Mouse (Mus musculus): Measurements from ENCODE around the gene Spsb2. TPM values are rescaled to one million over a fixed set of nuclear protein-coding genes. Genes with fewer than 3 reads are reported as not detected.

The Spsb2 gene
- polyA plus RNA-seq, 1 experiment from 2014 or later: 6.6 TPM

DNA sequence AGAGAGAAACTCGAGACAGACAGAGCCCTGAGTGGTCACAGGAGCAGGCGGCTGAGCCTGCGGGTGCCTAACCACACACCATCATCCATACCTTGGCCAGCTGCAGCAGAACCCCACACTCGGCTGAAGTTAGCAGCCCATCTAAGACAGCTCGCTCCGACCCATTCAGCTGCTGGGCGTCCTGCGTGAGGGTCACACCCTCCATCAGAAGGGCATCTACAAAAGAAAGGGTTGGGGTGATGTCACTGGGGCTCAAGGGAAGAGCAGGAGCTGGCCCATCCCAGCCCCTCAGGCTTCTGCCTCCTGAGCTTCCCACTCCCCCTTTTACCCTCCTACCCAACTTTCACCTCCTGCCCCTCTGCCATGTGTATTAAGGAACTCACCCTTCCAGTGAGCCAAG, 42.1 kb downstream of the Spsb2 start:
- H3K27me3 ChIP-seq (ENCODE audit: control insufficient read depth, insufficient read depth, low read length): no peaks in the 10 kb centered on the region
- H3K4me3 ChIP-seq (ENCODE audit: low read depth, low read length): no peak overlapping the region
- no peak for ATAC-seq (replicated peaks; ENCODE audit: insufficient number of reproducible peaks, low FRiP score, low TSS enrichment)
- H3K27ac ChIP-seq (ENCODE audit: low read depth, low read length): no peak overlapping the region
- no peaks in the 10 kb centered on the region for H3K4me1 ChIP-seq (ENCODE audit: control insufficient read depth, insufficient read depth, low read length)
- no peaks in the 10 kb centered on the region for H3K9me3 ChIP-seq (replicated peaks; ENCODE audit: control insufficient read depth, low read length)
- H3K36me3 ChIP-seq (ENCODE audit: control insufficient read depth, insufficient read depth, low read length): no peaks in the 10 kb centered on the region
- no peak overlapping the region for H3K4me2 ChIP-seq
- no peak overlapping the region for H3K9ac ChIP-seq (ENCODE audit: low read depth, low read length)
- WGBS (ENCODE audit: insufficient replicate concordance): 39% methylated on average over 8 of the region's 8 CpGs

DNA sequence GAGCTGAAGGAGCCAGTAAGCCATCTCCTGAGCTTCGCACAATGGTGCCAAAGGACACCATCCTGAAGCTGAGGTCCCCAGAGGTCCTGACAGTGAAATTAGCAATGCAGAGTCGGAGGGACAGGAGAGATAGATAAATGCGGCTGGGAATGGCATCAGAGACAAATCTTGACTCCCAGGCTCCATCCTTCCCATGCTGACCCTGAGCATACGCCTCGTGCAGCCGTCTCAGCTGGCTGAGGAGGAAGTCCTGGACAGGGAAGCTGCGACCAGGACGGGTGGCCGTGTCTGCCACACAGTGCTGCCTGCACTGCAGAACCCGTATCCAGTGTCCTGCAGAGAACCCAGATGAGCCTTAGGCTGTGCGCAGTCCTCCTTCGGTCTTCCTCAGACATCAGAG, 46.2 kb downstream of the Spsb2 start:
- no peaks in the 10 kb centered on the region for H3K36me3 ChIP-seq (ENCODE audit: control insufficient read depth, insufficient read depth, low read length)
- no peak overlapping the region for H3K27ac ChIP-seq (ENCODE audit: low read depth, low read length)
- H3K4me1 ChIP-seq (ENCODE audit: control insufficient read depth, insufficient read depth, low read length): peaks cover 10% of the 10 kb centered on the region
- no peaks in the 10 kb centered on the region for H3K9me3 ChIP-seq (replicated peaks; ENCODE audit: control insufficient read depth, low read length)
- H3K4me2 ChIP-seq: no peak overlapping the region
- H3K9ac ChIP-seq (ENCODE audit: low read depth, low read length): no peak overlapping the region
- WGBS (ENCODE audit: insufficient replicate concordance): 53% methylated on average over 12 of the region's 12 CpGs
- H3K4me3 ChIP-seq (ENCODE audit: low read depth, low read length): no peak overlapping the region
- H3K27me3 ChIP-seq (ENCODE audit: control insufficient read depth, insufficient read depth, low read length): peaks cover 19% of the 10 kb centered on the region
- ATAC-seq (replicated peaks; ENCODE audit: insufficient number of reproducible peaks, low FRiP score, low TSS enrichment): no peak

DNA sequence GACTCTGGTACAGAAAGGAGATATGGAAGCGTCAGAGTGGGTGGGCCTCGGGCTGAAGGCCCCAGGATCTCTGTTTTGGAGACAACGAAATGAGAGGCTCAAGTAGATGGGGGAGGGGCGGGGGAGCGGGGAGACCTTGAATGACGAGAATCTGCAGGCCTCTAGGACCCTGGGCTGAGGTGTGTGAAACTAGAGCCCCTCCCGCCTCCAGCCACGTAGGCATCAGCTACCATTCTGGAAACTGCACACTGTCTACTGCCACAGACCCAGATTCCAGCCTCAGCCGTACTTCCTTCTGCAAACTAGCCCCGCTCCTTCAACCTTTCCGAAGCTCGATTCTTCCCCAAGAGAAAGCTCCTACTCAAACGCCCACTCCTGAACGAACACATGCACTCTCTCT, 47.9 kb downstream of the Spsb2 start:
- ATAC-seq (replicated peaks; ENCODE audit: insufficient number of reproducible peaks, low FRiP score, low TSS enrichment): no peak; the same call in 1 of the 2 replicates
- Histone ChIP-seq H3K27me3 (ENCODE audit: control insufficient read depth, insufficient read depth, low read length) (peaks cover 26% of the 10 kb centered on the region), H3K9me3 (replicated peaks; ENCODE audit: control insufficient read depth, low read length) (no peaks in the 10 kb centered on the region), H3K27ac (ENCODE audit: low read depth, low read length) (peak overlapping the region; percentile 85; the same call in 1 of the 2 replicates), H3K4me3 (ENCODE audit: low read depth, low read length) (peak overlapping the region; percentile 77), H3K4me2 (peak overlapping the region; percentile 92), H3K36me3 (ENCODE audit: control insufficient read depth, insufficient read depth, low read length) (no peaks in the 10 kb centered on the region), H3K4me1 (ENCODE audit: control insufficient read depth, insufficient read depth, low read length) (peaks cover 18% of the 10 kb centered on the region), H3K9ac (ENCODE audit: low read depth, low read length) (peak overlapping the region; percentile 94)
- 6% methylated on average over 14 of the region's 14 CpGs for WGBS (ENCODE audit: insufficient replicate concordance)

DNA sequence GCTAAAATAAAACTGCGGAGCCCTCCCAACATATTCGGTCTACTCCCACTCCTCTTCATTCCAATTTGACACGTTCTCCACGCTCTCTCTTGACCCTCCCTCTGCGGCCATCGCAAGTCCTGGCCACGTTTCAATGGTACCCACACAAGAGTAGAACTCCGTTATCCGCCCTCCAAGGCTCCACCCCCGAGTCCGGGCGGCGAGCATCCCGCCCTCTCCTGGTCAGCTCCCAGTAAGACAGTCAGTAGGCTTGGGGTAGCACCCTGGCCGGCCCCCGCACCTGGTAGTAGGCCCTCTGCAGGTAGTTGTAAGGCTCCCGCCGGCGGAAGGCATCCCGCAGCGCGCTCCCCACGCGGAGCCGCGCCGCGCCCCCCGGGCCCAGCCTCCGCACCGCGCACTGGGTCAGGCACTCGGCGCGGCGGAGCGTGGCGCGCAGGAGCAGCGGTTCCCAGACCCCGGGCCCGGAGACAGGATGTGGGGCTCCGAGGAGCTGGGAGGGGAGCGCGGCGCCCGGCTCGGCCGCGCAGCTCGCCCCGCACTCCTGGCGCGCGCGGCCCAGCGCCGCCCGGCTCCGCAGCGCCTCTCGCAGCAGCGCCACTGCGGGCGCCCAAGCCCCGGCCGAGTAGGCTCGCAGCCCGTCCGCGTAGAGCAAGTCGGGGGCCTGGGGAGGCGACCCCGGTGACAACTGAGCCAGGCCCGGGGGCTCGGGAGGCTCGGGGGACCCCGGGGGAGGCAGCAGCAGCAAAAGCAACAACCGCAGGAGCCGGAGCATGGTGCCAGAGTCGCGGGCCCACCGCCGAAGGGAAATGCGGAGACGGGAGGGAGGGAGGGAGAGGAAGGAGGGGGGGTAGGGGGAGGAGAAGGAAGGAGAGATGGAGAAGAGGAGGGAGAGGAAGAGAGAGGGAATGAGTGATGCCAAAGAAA, 48.7 kb downstream of the Spsb2 start, which contains the start of gene P3h3:
P3h3 (minus strand) TSS at position 837 of the 924 bp plus-strand sequence.
- Histone ChIP-seq H3K9ac (ENCODE audit: low read depth, low read length) (peak within 1 kb of the TSS; percentile 94), H3K27me3 (ENCODE audit: control insufficient read depth, insufficient read depth, low read length) (peaks cover 27% of the 10 kb centered on the region), H3K36me3 (ENCODE audit: control insufficient read depth, insufficient read depth, low read length) (no peaks in the 10 kb centered on the region), H3K9me3 (replicated peaks; ENCODE audit: control insufficient read depth, low read length) (no peaks in the 10 kb centered on the region), H3K4me2 (peak within 1 kb of the TSS; percentile 92), H3K27ac (ENCODE audit: low read depth, low read length) (peak within 1 kb of the TSS; percentile 85), H3K4me1 (ENCODE audit: control insufficient read depth, insufficient read depth, low read length) (peaks cover 18% of the 10 kb centered on the region), H3K4me3 (ENCODE audit: low read depth, low read length) (peak within 1 kb of the TSS; percentile 77)
- peak; percentile 76 for ATAC-seq (replicated peaks; ENCODE audit: insufficient number of reproducible peaks, low FRiP score, low TSS enrichment)
- WGBS (ENCODE audit: insufficient replicate concordance): under 1% methylated on average over 69 of the region's 86 CpGs

DNA sequence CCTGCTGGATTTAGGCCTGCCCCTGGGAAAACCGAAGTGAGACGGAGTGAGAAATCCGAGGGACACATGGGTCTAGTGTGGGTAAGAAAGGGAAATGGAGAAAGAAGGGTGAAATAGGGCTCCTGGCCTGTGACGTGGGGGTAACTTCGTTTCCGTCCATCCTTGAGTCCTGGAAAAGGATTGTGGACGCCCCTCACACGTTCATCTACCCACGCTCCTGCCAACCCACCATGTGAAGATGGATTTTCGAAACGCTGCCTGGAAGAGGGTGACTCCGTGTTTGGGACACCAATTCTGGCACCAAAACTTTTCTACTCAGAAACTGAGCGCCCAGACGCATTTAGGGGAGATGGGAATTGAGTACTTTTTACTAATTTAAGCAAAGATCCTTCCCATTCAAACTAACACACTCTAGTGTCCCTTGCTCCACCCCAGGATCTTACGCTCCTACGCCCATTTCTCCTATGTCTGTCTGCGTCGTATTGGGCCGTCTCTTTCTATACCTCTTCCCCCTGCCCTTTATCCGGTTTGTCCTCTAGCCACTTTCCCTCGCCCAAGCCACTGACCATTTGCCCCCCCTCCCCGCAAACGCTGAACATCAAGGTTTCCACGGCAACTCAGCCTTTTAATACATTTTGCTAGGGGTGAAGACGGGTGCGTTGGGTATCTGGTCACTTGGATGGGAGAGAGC, 49.5 kb downstream of the Spsb2 start:
- H3K9me3 ChIP-seq (replicated peaks; ENCODE audit: control insufficient read depth, low read length): no peaks in the 10 kb centered on the region
- ATAC-seq (replicated peaks; ENCODE audit: insufficient number of reproducible peaks, low FRiP score, low TSS enrichment): no peak
- peak overlapping the region; percentile 94 for H3K9ac ChIP-seq (ENCODE audit: low read depth, low read length)
- peaks cover 20% of the 10 kb centered on the region for H3K4me1 ChIP-seq (ENCODE audit: control insufficient read depth, insufficient read depth, low read length)
- H3K4me2 ChIP-seq: peak overlapping the region; percentile 92
- H3K36me3 ChIP-seq (ENCODE audit: control insufficient read depth, insufficient read depth, low read length): no peaks in the 10 kb centered on the region
- H3K4me3 ChIP-seq (ENCODE audit: low read depth, low read length): peak overlapping the region; percentile 77
- H3K27ac ChIP-seq (ENCODE audit: low read depth, low read length): peak overlapping the region; percentile 85; the same call in 1 of the 2 replicates
- 25% methylated on average over 26 of the region's 26 CpGs for WGBS (ENCODE audit: insufficient replicate concordance)
- peaks cover 27% of the 10 kb centered on the region for H3K27me3 ChIP-seq (ENCODE audit: control insufficient read depth, insufficient read depth, low read length)

DNA sequence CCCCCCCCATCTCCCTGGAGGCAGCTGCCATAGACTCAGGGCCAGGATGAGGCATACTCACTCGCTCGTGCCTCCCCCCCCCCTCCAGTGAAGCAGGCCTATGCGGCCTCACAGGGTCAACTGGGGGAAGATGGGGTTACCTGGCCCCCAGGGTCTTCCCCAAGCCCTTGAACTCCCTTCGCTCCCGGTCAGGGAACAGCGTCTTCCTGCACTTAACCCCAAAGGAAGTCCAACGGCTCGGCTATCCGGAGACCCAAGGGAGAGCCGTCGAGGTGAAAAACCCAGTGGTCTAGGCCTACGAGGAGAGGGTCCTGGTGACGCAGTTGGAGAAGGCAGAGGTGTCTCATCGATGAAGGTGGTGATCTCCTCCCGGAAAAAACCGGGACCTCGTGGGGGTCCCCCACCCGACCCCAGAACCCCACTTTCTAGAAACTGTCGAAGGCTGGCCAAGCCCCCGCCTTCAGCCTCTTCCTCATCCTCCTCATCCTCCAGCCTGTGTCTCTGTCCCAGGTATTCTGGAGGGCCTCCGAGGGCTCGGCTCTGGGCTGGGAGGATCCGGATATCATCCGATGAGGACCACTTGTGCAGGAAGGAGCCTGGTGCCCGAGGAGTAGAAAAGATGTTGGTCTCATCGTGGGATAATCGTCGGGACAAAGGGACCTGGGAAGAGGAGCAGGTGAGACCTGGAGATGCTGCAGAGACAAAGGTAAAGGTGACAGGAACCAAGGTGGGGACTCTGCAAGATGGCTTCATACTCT, 50.3 kb downstream of the Spsb2 start:
- ATAC-seq (replicated peaks; ENCODE audit: insufficient number of reproducible peaks, low FRiP score, low TSS enrichment): no peak
- Histone ChIP-seq H3K4me1 (ENCODE audit: control insufficient read depth, insufficient read depth, low read length) (peaks cover 23% of the 10 kb centered on the region), H3K27me3 (ENCODE audit: control insufficient read depth, insufficient read depth, low read length) (peaks cover 27% of the 10 kb centered on the region)

DNA sequence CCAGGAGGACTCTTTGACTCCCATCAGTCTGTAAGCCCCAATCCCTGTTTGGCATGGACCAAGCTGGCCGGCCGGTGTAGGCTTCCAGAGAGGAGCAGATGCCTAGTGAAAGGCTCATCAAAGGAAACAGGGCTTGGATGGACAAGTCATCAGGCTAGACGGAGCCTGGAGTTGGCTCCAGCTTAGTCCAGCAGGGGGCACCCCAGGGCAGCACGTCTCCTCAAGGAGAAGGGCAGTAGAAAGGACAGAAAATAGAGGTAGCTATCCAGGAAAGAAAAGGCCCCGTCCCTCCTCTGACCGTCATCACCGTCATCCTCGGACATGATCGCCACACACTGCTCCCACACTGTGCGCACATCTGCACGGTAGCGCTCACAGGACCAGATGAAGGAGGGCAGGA, 51.3 kb downstream of the Spsb2 start:
- H3K9me3 ChIP-seq (replicated peaks; ENCODE audit: control insufficient read depth, low read length): no peaks in the 10 kb centered on the region
- peak overlapping the region; percentile 19; the same call in 1 of the 2 replicates for H3K4me2 ChIP-seq
- peaks cover 26% of the 10 kb centered on the region for H3K4me1 ChIP-seq (ENCODE audit: control insufficient read depth, insufficient read depth, low read length)
- H3K36me3 ChIP-seq (ENCODE audit: control insufficient read depth, insufficient read depth, low read length): no peaks in the 10 kb centered on the region
- H3K27ac ChIP-seq (ENCODE audit: low read depth, low read length): no peak overlapping the region
- 6% methylated on average over 12 of the region's 12 CpGs for WGBS (ENCODE audit: insufficient replicate concordance)
- 0 out of 2 replicates have a peak, but pooled peaks have one; percentile 1 for ATAC-seq (replicated peaks; ENCODE audit: insufficient number of reproducible peaks, low FRiP score, low TSS enrichment)
- no peak overlapping the region for H3K9ac ChIP-seq (ENCODE audit: low read depth, low read length)
- no peak overlapping the region; the same call in 1 of the 2 replicates for H3K4me3 ChIP-seq (ENCODE audit: low read depth, low read length)
- H3K27me3 ChIP-seq (ENCODE audit: control insufficient read depth, insufficient read depth, low read length): peaks cover 31% of the 10 kb centered on the region

More for the DNA sequence above, 50.3 kb downstream of the Spsb2 start:
- no peak overlapping the region for H3K9ac ChIP-seq (ENCODE audit: low read depth, low read length)
- peak overlapping the region; percentile 92 for H3K4me2 ChIP-seq
- no peak overlapping the region for H3K27ac ChIP-seq (ENCODE audit: low read depth, low read length)
- H3K9me3 ChIP-seq (replicated peaks; ENCODE audit: control insufficient read depth, low read length): no peaks in the 10 kb centered on the region
- WGBS (ENCODE audit: insufficient replicate concordance): 69% methylated on average over 28 of the region's 28 CpGs
- no peaks in the 10 kb centered on the region for H3K36me3 ChIP-seq (ENCODE audit: control insufficient read depth, insufficient read depth, low read length)
- no peak overlapping the region for H3K4me3 ChIP-seq (ENCODE audit: low read depth, low read length)
